Mouse (Mus musculus) myocyte (in vitro differentiated cells): ENCODE data around the gene Gucy2e.

Source experiments
- CEBPB ChIP-seq: IDR thresholded peaks from 2 replicates; pipeline ENCODE4 v1.6.1; 2011; ENCODE audit warnings: mild to moderate bottlenecking, moderate library complexity; ENCODE audit not compliant: poor library complexity, insufficient read depth, severe bottlenecking
- E2F4 ChIP-seq: IDR thresholded peaks from one replicate; pipeline ENCODE4 v1.6.1; 2011; ENCODE audit warnings: mild to moderate bottlenecking, control low read depth, moderate library complexity; ENCODE audit not compliant: insufficient read depth
- MAX ChIP-seq: IDR thresholded peaks from one replicate; pipeline ENCODE4 v1.6.1; 2011; ENCODE audit warnings: low read depth, mild to moderate bottlenecking, control low read depth
- MYOD1 ChIP-seq, 3 experiments: IDR thresholded peaks; one replicate each; pipeline ENCODE4 v1.6.1; 2011; ENCODE audit warnings: control low read depth in 2 of 3, low read depth in 2 of 3, mild to moderate bottlenecking in 2 of 3, moderate library complexity in 1 of 3; ENCODE audit not compliant: insufficient read length in 2 of 3, control insufficient read depth in 1 of 3
- MYOG ChIP-seq, 3 experiments: IDR thresholded peaks; one replicate each; pipeline ENCODE4 v1.6.1; 2011; ENCODE audit warnings: control low read depth in 2 of 3, low read depth in 2 of 3, mild to moderate bottlenecking in 2 of 3; ENCODE audit not compliant: insufficient read length in 2 of 3, control insufficient read depth in 1 of 3, insufficient read depth in 1 of 3
- POLR2A ChIP-seq: IDR thresholded peaks from one replicate; pipeline ENCODE4 v1.6.1; 2011; ENCODE audit warnings: low read depth, mild to moderate bottlenecking, control low read depth, moderate library complexity; ENCODE audit not compliant: insufficient read length
- POLR2AphosphoS2 ChIP-seq: IDR thresholded peaks from one replicate; pipeline ENCODE4 v1.6.1; 2011; ENCODE audit warnings: low read depth, control low read depth; ENCODE audit not compliant: insufficient read length
- REST ChIP-seq: IDR thresholded peaks from one replicate; pipeline ENCODE4 v1.6.1; 2011; ENCODE audit warnings: mild to moderate bottlenecking, control low read depth, moderate library complexity; ENCODE audit not compliant: insufficient read depth, insufficient read length
- SRF ChIP-seq: IDR thresholded peaks from one replicate; pipeline ENCODE4 v1.6.1; 2011; ENCODE audit warnings: low read depth; ENCODE audit not compliant: control insufficient read depth, insufficient read length
- TCF12 ChIP-seq: IDR thresholded peaks from one replicate; pipeline ENCODE4 v1.6.1; 2011; ENCODE audit warnings: mild to moderate bottlenecking, control low read depth; ENCODE audit not compliant: poor library complexity, insufficient read depth, severe bottlenecking
- TCF3 ChIP-seq: IDR thresholded peaks from one replicate; pipeline ENCODE4 v1.6.1; 2011; ENCODE audit warnings: low read depth, control low read depth; ENCODE audit not compliant: insufficient read length
- USF1 ChIP-seq: IDR thresholded peaks from one replicate; pipeline ENCODE4 v1.6.1; 2011; ENCODE audit warnings: low read depth, mild to moderate bottlenecking, control low read depth, moderate library complexity

- no peak for TF ChIP-seq MAX
- TF ChIP-seq MYOD1 (IDR thresholded peaks at IDR 0.05; ENCODE audit: control insufficient read depth in 1 of 3, insufficient read length in 2 of 3, low read depth in 2 of 3), result no peak
- no peak for TF ChIP-seq POLR2A
- TF ChIP-seq CEBPB, result no peak
- TF ChIP-seq POLR2AphosphoS2, result no peak
- no peak for TF ChIP-seq E2F4
- peak; percentile 29 for TF ChIP-seq SRF
- no peak for TF ChIP-seq TCF3
- TF ChIP-seq TCF12, result no peak
- TF ChIP-seq USF1, result no peak
- no peak for TF ChIP-seq MYOG (IDR thresholded peaks at IDR 0.05; ENCODE audit: control insufficient read depth in 1 of 3, insufficient read depth in 1 of 3, insufficient read length in 2 of 3, low read depth in 2 of 3)
- no peak for TF ChIP-seq REST
Observed at GRCm38 (mm10) chr11:69258287-69258686, 21.5 kb upstream of the Gucy2e start.
